Mouse (Mus musculus): ENCODE measurements around the gene Usb1. TPM values are rescaled to one million over a fixed set of nuclear protein-coding genes. Genes with fewer than 3 reads are reported as not detected.
"Not testable (repeated sequence)": the region's sequence is repeated elsewhere in the genome, so short reads cannot be mapped to it uniquely, and the experiment has no call there.

Usb1 gene
- total RNA-seq, 2 experiments from 2014 or later, result 6.6 to 7.2 TPM

GRCm38 (mm10) chr8:95361016-95361341 is 28.9 kb downstream of the Usb1 start:
- intact Hi-C loops (cut with DNase I; ENCODE audit: low total_unique reads), result no loop called here
- DNase-seq, result no peak

- intact Hi-C loops (cut with DNase I; ENCODE audit: low total_unique reads), result no loop called here
- DNase-seq, result no peak
These were observed 30.2 kb downstream of the Usb1 start for GRCm38 (mm10) chr8:95362272-95362671.

GRCm38 (mm10) chr8:95363849-95364248 is 31.8 kb downstream of the Usb1 start:
- DNase-seq, result no peak
- intact Hi-C loops (cut with DNase I; ENCODE audit: low total_unique reads), result no loop called here

GRCm38 (mm10) chr8:95369581-95370326 is 37.7 kb downstream of the Usb1 start:
- DNase-seq, result no peak
- intact Hi-C loops (cut with DNase I; ENCODE audit: low total_unique reads), result no loop called here

DNA sequence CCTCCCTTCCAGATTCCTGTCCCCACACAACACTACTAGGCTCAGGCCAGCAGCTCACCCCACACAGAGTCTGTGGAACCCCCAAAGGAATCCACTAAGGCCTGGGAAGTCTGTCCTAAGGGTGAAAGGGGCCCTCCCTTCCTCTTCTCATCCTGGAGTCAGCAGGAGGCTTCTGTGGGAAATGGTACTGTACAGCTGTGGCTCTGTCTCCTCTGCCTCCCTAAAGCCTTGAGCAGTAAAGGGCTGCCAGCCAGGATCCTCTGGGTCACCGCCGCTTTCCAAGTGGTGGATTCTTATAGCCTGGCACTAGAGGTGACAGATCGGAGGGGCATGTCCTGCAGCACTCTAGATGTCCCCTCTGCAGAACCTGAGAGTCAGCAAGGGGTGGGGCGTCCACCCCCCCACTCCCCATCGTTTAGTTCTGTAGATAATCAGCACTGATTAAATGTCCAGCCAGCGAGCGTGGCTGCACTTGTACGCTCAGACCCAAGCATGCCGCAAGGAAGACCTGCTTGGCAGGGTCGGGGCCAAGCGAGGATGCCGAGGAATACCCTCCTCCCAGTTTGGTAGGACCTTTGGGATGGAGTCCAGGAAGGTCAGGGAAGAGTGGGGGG is 41.4 kb downstream of the Usb1 start:
- intact Hi-C loops (cut with DNase I; ENCODE audit: low total_unique reads), result no loop called here

DNA sequence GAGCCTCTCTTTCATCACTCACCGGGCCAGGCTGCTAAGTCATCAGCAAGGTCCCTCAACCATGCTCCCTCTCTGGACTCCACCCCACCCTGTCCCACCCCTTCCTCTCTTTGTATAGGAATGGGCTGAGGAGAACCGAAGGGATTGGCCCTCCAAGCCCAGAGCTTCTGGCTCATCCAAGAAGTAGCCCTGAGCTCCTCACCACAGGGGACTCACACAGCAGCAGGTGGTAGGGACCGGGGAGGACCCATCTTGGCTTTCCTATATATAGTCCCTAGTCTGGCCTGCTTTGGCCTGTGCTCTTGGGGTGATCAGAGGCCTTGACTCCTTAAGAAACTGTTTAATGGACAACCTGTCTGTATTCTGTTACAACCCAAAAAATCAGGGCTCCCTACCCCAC is 42.3 kb downstream of the Usb1 start:
- no peak for DNase-seq
- intact Hi-C loops (cut with DNase I; ENCODE audit: low total_unique reads), result no loop called here

More for the DNA sequence above, 41.4 kb downstream of the Usb1 start:
- DNase-seq, result no peak

- DNase-seq, result no peak
- intact Hi-C loops (cut with DNase I; ENCODE audit: low total_unique reads), result no loop called here
These were observed 43.4 kb downstream of the Usb1 start for GRCm38 (mm10) chr8:95375374-95375930.

DNA sequence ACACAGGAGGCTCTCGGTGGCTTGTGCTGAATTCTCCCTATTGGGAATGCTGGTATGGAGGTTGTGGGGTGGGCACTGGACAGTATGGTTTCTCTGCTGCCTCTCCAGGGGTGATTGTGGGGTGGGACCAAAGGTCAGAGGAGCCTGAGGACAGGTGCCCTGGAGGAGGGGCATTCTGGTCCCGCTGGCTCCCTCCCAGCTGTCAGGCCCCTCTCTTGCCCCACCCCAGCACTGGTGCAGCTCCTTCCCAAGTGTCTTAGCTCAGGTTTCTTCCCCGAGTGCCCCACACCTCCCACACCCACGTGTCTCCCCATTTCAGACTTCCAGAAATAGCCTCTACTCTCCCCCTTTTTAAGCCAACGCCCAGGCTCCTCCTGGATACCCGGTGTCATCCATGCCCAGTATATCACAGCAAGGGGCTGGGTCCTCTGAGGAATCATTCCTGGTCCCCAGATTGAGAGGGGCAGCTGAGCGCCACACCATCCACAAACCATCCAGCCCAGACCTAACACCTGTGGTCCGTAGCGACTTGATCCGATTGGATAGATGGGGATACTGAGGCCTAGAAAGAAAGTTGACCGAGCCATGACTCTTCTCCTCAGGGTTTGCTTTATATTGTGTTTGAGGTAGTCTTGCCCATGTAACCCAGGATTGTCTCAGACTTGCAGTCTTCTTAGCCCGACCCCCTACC is 44.4 kb downstream of the Usb1 start:
- intact Hi-C loops (cut with DNase I; ENCODE audit: low total_unique reads), result no loop called here
- no peak for DNase-seq

DNA sequence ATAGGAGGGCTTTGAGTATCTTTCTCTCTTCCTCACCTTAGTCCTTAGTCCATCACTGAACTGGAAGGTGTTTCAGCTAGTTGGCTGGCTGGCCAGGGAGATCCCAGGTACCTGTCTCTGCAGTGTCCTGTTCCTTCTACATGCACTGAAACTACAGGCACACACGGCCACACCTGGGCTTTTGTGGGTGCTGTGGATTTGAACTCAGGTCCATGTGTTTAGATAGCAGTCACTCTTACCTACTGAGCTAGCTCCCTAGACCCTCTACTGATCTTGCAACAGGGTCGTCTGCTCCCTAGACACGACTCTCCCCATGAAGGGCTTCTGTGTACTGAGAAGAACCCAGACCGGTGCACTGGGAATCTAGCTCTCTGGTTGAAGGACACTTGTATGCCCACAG is 45.0 kb downstream of the Usb1 start:
- intact Hi-C loops (cut with DNase I; ENCODE audit: low total_unique reads), result no loop called here
- no peak for DNase-seq

GRCm38 (mm10) chr8:95377863-95378291 is 45.8 kb downstream of the Usb1 start:
- peak; percentile 51 for DNase-seq
- intact Hi-C loops (cut with DNase I; ENCODE audit: low total_unique reads), result no loop called here

- DNase-seq; intact Hi-C loops (cut with DNase I; ENCODE audit: low total_unique reads): not testable (repeated sequence)
These were observed 46.8 kb downstream of the Usb1 start for GRCm38 (mm10) chr8:95378928-95379327.

DNA sequence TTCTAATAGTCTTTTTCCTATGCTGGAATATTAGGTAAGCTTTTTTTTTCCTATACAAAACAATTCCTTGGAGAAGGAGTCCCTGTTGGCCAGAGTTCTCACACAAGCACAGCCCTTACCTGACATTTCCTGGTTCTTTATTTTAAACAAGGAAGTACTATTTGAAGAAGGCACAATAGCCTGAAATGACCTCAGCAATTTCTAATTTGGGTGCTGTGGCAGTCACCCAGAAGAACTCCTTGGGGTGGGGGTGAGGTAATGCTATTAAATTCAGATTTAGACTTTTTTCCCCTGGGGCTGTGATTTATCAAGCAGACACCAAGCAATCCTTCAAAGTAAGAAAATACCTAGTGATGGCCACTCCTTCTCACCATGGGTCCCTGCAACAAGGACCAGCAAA is 48.9 kb downstream of the Usb1 start:
- no peak for DNase-seq
- intact Hi-C loops (cut with DNase I; ENCODE audit: low total_unique reads), result no loop called here

DNA sequence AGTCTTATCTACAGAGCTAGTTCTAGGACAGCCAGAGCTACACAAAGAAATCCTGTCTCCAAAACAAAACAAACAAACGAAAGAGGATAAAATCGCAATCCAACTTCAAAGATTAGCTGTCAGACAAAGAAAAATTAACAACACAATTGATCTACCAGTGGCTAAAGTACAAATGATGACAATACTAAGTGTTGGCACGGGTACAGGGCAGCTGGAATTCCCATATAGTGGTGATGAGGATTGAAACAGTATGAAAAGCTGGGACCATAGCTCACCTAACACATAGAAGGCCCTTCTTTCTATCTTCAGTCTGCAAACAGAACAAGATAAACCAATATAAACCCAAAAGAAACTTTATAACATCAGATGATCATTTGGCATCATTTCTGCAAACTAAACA is 49.5 kb downstream of the Usb1 start:
- intact Hi-C loops (cut with DNase I; ENCODE audit: low total_unique reads), result no loop called here
- DNase-seq, result no peak

DNA sequence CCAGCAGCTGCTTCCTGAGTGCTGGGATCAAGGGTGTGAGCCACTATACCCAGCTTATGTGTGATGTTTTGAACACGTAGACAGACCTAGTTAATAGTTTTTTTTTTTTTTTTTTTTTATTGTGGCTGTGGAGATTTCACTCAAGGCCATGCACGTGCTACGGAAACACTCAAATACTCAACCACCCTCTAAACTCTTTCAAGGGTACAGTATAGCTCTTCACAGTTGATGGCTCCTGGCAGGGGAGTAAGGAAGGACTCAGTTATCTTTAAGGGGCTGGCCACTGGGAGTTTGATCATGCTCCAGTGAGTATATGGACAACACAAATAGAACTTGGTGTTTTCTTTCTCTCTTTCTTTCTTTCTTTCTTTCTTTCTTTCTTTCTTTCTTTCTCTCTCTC is 52.4 kb downstream of the Usb1 start:
- intact Hi-C loops (cut with DNase I; ENCODE audit: low total_unique reads), result no loop called here
- DNase-seq, result no peak

DNA sequence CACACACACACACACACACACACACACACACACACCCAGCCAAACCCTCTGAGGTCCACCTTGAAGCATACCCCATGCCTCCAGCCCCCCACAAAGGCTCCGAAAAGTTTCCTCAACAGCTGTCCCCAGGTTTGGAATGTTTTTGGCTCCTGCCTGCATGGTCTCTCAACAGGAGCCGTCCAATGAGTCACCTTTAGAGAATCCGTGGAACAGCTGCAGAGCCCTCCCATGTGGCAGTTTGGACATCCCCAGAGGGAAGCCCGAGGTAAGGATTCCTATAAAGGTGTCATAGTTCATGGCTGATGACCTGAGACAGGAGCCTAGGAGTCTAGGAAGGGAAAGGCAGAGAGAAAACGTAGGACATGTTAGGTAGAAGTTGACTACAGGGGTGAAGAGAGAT is 54.0 kb downstream of the Usb1 start:
- no peak for DNase-seq
- intact Hi-C loops (cut with DNase I; ENCODE audit: low total_unique reads), result no loop called here

DNA sequence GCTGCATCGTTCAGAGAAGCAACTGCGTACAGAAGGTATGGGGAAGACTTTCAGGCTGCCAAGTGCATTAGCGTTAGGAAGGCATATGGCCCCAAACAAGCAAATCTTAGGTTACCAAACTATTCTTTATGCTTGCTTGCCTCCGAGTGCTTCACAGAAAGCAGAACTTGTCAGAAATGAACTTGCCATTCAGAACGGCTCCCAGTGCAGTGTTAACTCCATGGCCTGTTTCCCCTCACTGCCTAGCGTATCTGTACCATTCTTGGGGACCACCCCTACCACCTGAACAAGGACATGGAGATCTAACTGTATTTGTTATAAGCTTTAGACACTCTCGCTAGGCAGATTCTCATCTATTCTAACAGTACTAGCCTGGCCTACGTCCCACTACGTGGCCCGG is 55.1 kb downstream of the Usb1 start:
- intact Hi-C loops (cut with DNase I; ENCODE audit: low total_unique reads), result no loop called here
- DNase-seq, result no peak

DNA sequence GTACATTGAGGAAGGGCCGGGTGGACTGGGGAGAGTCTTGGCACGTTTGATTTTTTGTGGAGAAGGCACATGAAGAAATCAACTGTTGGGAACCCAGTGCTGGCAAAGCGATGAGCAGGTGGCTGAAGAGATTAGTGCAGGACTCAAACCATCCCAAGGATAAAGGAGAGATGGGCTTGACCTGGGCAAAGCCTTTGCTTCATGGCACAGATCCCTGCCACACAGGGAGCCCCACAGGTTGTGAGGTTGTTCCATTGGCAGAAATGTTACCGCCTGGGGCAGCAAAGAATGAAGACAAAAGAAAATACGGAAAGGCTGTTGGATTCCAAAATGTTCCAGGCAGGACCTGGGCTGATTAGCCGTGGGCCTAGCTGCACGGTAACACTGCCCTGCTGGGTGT is 55.9 kb downstream of the Usb1 start:
- no peak for DNase-seq
- intact Hi-C loops (cut with DNase I; ENCODE audit: low total_unique reads), result no loop called here

DNA sequence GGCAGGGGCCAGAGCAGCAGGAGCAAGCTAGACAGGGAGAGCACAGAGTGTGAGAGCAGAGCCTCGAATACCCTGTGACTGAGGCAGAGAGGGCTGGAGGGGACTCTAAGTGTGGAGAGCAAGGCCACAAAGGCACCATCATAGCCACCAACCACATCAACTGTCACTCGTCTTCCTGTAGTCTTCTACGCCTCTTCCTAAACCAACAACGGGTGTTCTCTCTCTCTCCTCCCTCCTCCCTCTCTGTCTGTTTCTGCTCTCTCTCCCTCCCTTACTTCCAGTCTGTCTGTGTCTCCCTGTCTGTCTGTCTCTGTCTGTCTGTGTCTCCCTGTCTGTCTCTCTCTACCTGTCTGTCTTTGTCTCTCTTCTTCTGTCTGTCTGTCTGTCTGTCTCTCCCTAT is 58.2 kb downstream of the Usb1 start:
- intact Hi-C loops (cut with DNase I; ENCODE audit: low total_unique reads), result no loop called here
- DNase-seq, result no peak

DNA sequence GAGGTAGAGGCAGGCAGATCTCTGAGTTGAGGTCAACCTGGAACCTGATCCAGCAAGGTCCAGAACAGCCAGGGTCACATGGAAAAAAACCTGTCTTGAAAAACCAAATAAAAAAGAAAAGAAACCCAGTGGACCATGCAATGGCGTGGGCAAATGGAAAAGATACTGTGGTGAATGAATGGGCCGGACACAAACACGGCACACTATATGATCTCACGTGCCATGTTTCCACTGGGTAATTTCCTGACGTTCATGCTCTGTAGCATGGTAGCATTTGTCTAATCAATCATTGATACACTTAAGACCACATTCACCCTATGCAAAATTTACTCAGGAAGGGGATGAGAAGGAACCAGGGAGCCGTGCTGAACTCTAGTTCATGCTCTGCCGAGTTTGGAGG is 59.0 kb downstream of the Usb1 start:
- intact Hi-C loops (cut with DNase I; ENCODE audit: low total_unique reads), result no loop called here

DNA sequence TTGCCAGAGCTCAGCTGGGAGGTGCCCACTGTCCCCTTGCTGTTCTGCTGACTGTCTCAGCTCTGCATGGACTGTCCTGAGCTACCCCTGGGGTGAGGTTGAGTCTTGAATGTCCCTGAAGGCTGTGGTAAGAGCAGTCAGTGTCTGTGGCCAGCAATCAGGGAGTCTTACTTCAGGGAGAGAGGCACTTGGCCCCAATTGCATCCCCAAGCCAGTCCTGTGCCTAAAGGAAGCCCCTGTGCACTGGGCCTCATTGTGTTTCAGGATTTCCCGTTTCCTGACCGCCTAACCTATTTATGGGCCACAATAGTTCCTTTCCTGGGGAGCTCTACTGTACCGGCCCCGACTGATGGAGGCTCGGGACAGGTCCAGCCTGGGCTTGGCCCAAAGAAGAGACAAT is 60.5 kb downstream of the Usb1 start:
- intact Hi-C loops (cut with DNase I; ENCODE audit: low total_unique reads), result no loop called here
- no peak for DNase-seq

More for the DNA sequence above, 59.0 kb downstream of the Usb1 start:
- no peak for DNase-seq

Data from gastrocnemius, postnatal 14 days (tissue).